Mouse (Mus musculus): Measurements from ENCODE around the gene Csrnp3.

Csrnp3 gene

GRCm38 (mm10) chr2:65870919-65871582, 25.5 kb downstream of the Csrnp3 start:
- no peak for DNase-seq

DNA sequence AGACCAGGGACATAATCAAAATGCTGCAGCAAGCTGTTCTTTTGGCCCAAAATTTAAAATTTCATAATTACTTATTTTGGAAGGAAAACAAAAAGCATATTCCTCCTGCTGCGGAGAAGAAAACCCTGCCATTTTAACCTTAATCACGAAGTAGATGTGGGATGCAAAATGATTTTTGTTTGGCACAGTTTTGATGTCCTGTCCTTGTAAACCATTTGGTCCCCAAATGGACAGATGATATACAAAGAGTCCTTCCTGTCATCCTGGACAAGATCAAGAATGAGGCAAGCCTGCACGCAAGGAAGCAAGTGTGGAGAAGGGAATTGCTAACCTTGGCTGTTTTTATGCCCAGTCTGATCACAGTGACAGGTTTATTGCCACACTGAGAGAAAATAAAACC, 46.0 kb downstream of the Csrnp3 start:
- DNase-seq = no peak

DNA sequence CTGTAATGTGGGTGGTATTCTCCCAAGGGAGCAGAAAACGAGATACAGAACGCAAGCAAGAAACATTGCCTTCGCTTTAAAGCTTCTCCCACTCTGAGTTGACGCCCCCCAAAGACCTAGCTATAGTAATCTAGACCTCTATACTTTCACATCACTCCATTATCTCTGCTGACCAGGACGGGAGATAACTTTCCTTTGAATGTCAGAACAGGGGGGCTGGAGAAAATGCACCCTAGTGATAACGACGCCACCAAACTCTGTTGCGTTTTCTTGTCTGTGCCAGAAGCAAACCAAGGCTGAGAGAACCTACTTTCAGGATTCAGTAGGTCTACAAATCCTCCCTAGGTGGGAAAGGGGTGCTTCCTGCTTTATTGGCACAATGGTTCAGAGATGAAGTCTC, 47.7 kb downstream of the Csrnp3 start:
- DNase-seq = no peak

DNA sequence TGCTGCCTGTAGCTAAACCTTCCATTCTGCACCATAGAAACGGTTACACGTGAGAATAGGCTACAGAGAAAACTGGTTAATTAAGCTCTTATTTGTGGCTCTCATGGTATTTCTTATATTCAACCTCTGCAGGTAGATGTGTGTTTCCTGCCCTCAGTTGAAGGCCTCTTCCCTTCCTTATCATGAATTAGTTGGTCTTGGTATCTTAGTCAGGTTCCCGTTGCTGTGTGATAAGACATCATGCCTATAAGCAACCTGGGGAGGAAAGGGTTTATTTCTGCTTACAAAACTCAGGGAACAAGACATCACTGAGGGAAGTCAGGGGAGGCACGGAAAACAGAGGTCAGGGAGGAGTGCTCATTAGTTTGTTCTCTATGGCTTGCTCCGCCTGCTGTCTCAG, 48.7 kb downstream of the Csrnp3 start:
- DNase-seq = no peak

GRCm38 (mm10) chr2:65896542-65896941, 51.0 kb downstream of the Csrnp3 start:
- DNase-seq = peak; percentile 31 to 63

- DNase-seq = no peak
Observed at GRCm38 (mm10) chr2:65897084-65897483, 51.5 kb downstream of the Csrnp3 start.

DNA sequence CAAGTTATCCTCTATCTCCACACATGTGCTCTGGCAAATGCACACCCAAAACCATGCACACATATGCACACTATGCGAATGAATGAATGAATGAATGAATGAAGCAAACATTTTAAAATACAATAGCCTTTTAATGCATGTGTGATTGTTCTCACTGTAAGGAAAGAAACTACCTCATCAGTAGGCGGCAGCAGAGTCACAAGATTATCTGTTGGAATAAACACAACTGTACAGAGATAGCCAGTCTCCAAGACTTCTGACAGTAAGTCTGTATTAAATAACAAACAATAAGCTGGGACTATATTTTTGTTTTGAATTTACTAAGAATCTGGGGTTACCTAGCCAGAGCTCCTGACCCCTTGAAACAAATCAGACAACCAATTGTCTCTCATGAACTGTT, 53.9 kb downstream of the Csrnp3 start:
- peak; percentile 6 to 47 for DNase-seq

DNA sequence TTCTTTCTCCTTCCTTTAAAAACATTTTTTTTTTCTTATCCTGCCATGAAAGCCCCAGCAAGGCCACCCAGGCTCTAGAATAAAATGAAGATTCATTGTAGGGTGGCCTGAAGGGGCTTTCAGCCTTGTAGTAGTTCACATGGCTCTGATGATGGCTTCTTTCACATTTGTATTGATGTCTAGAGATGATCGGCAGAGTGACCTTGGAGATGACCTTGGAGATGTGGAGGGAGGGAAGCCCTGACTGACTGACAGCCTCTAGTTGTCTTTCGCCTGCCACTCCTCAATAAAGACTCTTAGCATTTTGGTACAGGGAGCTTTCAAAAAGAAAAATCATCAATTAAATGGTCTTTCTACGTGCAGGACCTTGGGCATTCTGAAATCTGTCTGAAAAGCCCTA, 63.0 kb downstream of the Csrnp3 start:
- no peak for DNase-seq

DNA sequence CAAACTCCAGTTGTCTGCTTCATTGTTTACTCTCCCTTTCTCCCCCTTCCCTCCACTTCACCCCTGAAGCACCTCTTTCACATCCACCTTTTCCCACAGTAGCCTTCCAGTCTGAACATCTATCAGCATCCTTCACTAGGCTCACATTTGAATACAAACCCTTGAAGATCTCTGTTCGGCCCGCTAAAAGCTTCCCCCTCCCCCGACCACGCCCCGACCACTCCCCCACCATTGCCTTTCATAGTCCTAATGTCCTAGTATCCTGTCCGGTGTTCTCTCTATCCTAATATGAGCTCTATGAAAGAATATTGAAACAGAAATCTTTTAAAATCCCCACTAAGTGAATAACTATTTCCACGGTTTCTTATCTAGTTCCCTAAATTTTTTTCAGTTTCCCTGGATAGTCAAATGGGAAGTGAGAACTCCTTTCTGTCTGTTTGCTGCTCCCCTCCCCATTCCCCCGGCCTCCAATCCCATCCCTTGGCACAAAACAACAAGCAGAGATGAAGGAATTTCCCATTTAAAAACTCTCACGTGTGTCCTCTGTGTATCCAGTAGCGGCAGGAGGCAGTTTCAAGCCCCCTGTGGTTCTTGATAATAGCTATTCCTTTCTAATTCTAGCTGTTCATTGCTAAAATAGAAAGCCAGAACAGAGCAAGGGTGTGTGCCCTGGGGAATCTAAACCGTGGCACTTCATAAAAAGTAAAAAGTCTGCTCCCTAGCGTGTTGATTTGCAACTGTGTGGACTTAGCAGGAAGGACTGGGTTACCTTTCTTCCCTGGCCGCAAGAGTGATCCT, 64.4 kb downstream of the Csrnp3 start:
- DNase-seq = no peak

GRCm38 (mm10) chr2:65915994-65916393, 70.4 kb downstream of the Csrnp3 start:
- DNase-seq = no peak

DNA sequence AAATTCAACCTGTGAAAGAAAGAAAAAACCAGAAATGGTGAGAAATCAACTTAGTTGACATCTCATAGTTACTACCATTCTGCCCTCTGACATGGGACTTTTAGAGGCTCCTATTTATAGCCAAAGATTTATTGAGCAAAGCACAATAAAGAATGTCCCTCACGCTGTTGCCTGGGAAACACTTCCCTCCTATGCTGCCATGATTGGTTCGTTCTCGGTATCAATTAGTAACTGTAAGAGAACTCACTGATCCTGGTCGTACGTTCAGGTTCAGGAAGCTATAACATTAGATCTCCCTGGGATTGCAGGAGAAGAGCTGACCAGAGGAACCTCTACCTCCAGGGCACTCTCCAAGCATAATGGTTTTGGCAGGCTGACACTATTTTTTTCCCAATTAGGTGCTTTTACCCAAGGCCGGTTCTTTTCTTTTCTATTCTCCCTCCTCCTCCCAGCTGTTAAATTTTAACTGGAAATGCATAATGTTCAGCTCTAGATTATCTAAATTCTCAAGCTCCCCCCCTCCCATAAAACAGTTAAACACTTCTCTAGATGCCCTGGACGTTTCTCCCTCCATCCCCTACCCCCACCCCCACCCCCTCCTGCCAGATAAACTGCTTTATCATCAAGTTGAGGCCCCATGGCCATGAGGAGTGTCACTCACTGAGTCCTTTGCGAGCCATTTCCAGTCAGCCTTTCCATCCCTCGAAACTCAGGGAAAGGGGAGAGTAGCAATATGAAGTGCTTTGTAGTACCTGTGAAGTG, 75.3 kb downstream of the Csrnp3 start:
- peak in 1 of 2 experiments; percentile 6 for DNase-seq

DNA sequence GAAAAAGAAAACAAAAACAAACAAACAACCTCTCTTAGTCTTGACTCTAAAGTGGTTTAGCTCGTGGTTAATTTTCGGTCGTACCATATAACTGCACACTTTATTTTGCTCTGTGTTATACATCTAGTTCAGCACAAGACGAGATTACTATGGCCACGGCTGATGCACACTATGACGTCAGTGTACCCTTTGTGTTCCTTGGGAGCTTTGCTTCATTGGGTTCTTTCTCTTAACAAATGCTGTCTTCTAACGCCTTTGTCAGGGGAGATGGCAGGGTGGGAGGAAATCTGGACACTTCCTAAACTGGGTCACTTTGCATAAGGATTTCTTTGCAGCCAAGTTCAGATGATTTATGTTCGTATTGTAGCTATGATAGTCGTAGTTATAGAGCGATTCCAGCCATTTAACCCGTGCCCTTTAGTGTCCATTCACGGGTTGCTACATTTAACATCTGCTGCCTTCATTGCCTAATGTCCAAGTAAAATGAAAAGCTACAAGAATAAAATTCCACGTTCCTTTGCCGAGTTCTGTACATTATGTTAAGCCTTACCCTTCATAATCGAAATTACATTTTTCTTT, 79.9 kb downstream of the Csrnp3 start:
- no peak for DNase-seq

GRCm38 (mm10) chr2:65926935-65927708, 81.6 kb downstream of the Csrnp3 start:
- no peak for DNase-seq

DNA sequence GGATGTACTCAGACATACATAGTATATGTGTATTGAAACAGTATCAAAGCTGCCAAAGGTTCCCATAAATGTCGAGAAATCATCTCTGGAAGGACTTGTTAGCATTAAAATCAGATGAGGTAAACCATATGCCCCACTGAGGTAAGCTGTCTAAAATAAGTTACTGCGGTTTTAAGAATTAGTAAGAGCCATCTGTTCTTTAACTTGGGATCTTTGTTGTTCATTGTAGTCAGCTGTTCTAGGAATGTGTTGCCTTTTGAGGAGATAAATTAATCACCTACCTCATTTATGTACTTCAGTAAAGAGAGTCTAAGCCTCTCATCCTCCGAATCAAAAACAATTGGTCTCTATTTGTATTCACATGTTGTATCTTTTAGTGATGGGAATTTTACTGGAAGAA, 83.7 kb downstream of the Csrnp3 start:
- DNase-seq = no peak

- no peak for DNase-seq
Observed at GRCm38 (mm10) chr2:65929927-65930326, 84.4 kb downstream of the Csrnp3 start.

- DNase-seq = no peak
Observed at GRCm38 (mm10) chr2:65931313-65931712, 85.7 kb downstream of the Csrnp3 start.

GRCm38 (mm10) chr2:65931841-65932311, 86.3 kb downstream of the Csrnp3 start:
- peak; percentile 77 to 82 for DNase-seq

- no peak for DNase-seq
Observed at GRCm38 (mm10) chr2:65934099-65934498, 88.5 kb downstream of the Csrnp3 start.

- DNase-seq = no peak
Observed at GRCm38 (mm10) chr2:65938900-65939299, 93.3 kb downstream of the Csrnp3 start.

GRCm38 (mm10) chr2:65940351-65940750, 94.8 kb downstream of the Csrnp3 start:
- DNase-seq = peak; percentile 13 to 16

GRCm38 (mm10) chr2:65942346-65942745, 96.8 kb downstream of the Csrnp3 start:
- DNase-seq = no peak

- DNase-seq = no peak
Observed at GRCm38 (mm10) chr2:65948808-65949207, 103.2 kb downstream of the Csrnp3 start.

Data from kidney, postnatal 36 days (tissue).